Mouse (Mus musculus): Measurements from ENCODE around the gene Ncmap. TPM values are rescaled to one million over a fixed set of nuclear protein-coding genes. Genes with fewer than 3 reads are reported as not detected.
A peak's percentile ranks its signal among the peaks of the same experiment; 100 is the strongest.

The Ncmap gene
- polyA plus RNA-seq (2014; fragmentation: Nextera tagmentation; extraction: Ambion mirVana) = 10.8 and 11.8 TPM in 2 replicates

DNA sequence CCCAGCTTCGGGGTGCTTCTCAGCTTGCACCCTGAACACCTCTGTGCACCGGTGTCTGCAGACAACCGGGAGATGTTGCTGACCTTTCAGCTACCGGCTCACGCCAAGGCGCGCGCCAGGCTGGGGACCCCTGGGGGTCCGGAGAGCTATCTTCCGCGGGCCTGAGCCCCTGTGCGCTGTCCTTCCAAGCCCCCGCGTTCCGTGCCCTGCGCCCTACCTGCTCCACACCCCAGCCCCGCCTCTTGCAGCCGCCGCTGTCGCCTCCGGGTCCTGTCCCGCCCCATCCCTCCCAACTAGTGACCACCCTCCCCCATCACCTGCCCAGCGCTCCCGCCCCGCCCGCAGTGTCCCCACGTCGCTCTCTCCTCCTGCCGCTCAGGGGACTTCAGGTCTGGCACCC lies at the start of gene Ncmap:
TSS of gene Ncmap (minus strand) at position 237 of the 400 bp plus-strand sequence.
- Histone ChIP-seq H3K4me3 (ENCODE audit: low read depth, low read length) (peak within 1 kb of the TSS; percentile 37), H3K9me3 (ENCODE audit: control insufficient read depth, low read length) (no peaks in the 10 kb centered on the region), H3K36me3 (ENCODE audit: control insufficient read depth, insufficient read depth, low read length) (no peaks in the 10 kb centered on the region), H3K4me1 (replicated peaks; ENCODE audit: control insufficient read depth, insufficient read depth, low read length) (peaks cover 3% of the 10 kb centered on the region; the same call in 1 of the 2 replicates), H3K27me3 (replicated peaks; ENCODE audit: control insufficient read depth, insufficient read depth, low read length) (peaks cover 24% of the 10 kb centered on the region), H3K9ac (ENCODE audit: low read length) (peak within 1 kb of the TSS; percentile 37), H3K4me2 (ENCODE audit: low read length) (peak within 1 kb of the TSS; percentile 62), H3K27ac (ENCODE audit: low read depth) (0 out of 2 replicates have a peak within 1 kb of the TSS, but pooled peaks have one; percentile 18)
- WGBS = under 1% methylated on average over 29 of the region's 29 CpGs
- ATAC-seq (replicated peaks; ENCODE audit: low FRiP score, low TSS enrichment, low read depth) (peak; percentile 65), DNase-seq (ENCODE audit: low spot score) (peak; percentile 63)

GRCm38 (mm10) chr4:135442473-135442872 lies 44.4 kb upstream of the Ncmap start:
- Histone ChIP-seq H3K9ac (ENCODE audit: low read length) (no peak overlapping the region), H3K36me3 (ENCODE audit: control insufficient read depth, insufficient read depth, low read length) (no peaks in the 10 kb centered on the region), H3K27me3 (replicated peaks; ENCODE audit: control insufficient read depth, insufficient read depth, low read length) (no peaks in the 10 kb centered on the region), H3K9me3 (ENCODE audit: control insufficient read depth, low read length) (no peaks in the 10 kb centered on the region), H3K4me2 (ENCODE audit: low read length) (no peak overlapping the region), H3K4me3 (ENCODE audit: low read depth, low read length) (no peak overlapping the region), H3K4me1 (replicated peaks; ENCODE audit: control insufficient read depth, insufficient read depth, low read length) (peaks cover 9% of the 10 kb centered on the region; the same call in 1 of the 2 replicates), H3K27ac (ENCODE audit: low read depth) (no peak overlapping the region)
- WGBS = 69% methylated on average over 5 of the region's 5 CpGs
- no peak for ATAC-seq (replicated peaks; ENCODE audit: low FRiP score, low TSS enrichment, low read depth)
- DNase-seq (ENCODE audit: low spot score) = no peak

DNA sequence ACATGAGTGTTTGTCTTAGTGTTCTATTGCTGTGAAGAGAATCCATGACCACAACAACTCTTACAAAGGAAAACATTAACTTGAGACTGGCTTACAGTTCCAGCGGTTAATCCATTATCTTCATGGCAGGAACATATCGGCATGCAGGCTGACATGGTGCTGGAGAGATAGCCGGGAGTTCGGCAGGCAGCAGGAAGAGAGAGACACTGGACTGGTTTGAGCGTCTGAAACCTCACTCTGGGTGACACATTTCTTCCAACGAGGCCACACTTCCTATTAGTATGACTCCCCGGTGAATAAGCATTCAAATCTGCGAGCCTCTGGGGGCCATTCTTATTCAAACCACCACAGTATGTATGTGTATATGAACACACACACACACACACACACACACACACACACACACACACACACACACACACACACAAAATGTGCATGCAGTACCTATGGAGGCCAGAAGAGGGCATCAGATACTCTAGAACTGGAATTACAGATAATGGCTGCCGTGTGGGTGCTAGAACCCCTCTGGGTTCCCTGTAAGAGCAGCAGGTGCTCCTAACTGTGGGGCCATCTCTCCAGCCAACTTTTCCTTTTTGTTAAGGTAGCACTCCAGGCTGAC lies 42.0 kb upstream of the Ncmap start:
- H3K27ac ChIP-seq (ENCODE audit: low read depth) = peak overlapping the region; percentile 49; the same call in 1 of the 2 replicates
- no peak overlapping the region for H3K4me3 ChIP-seq (ENCODE audit: low read depth, low read length)
- no peak overlapping the region for H3K9ac ChIP-seq (ENCODE audit: low read length)
- DNase-seq (ENCODE audit: low spot score) (peak; percentile 62), ATAC-seq (replicated peaks; ENCODE audit: low FRiP score, low TSS enrichment, low read depth) (no peak)
- WGBS = 50% methylated on average over 9 of the region's 9 CpGs
- no peaks in the 10 kb centered on the region for H3K9me3 ChIP-seq (ENCODE audit: control insufficient read depth, low read length)
- H3K4me2 ChIP-seq (ENCODE audit: low read length) = no peak overlapping the region
- no peaks in the 10 kb centered on the region for H3K27me3 ChIP-seq (replicated peaks; ENCODE audit: control insufficient read depth, insufficient read depth, low read length)
- H3K36me3 ChIP-seq (ENCODE audit: control insufficient read depth, insufficient read depth, low read length) = no peaks in the 10 kb centered on the region
- peaks cover 9% of the 10 kb centered on the region; the same call in 1 of the 2 replicates for H3K4me1 ChIP-seq (replicated peaks; ENCODE audit: control insufficient read depth, insufficient read depth, low read length)

DNA sequence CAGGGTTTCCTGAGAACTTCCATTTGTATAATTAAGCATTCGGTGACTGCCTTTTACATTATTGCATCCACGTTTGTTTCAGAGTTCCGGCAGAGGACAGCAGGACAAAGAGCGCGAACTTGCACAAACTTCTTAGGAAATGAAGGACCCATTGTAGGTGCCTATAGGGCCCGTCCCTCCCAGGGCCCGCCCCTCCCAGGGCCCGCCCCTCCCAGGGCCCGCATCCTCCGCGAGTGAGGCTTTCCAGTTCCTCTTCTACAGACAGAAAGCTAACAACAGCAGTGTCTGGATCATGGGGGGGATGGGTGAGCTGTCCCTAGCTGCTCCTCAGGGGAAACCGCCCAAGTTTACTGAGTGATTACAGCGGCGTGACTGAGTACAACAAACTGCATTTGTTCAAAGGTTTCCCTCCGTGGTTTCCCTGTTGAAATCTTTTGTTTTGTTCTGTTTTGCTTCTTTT lies 41.2 kb upstream of the Ncmap start:
- Histone ChIP-seq H3K27ac (ENCODE audit: low read depth) (peak overlapping the region; percentile 49), H3K4me2 (ENCODE audit: low read length) (peak overlapping the region; percentile 35), H3K9me3 (ENCODE audit: control insufficient read depth, low read length) (no peaks in the 10 kb centered on the region), H3K9ac (ENCODE audit: low read length) (peak overlapping the region; percentile 18; the same call in 1 of the 2 replicates), H3K4me1 (replicated peaks; ENCODE audit: control insufficient read depth, insufficient read depth, low read length) (peaks cover 14% of the 10 kb centered on the region; the same call in 1 of the 2 replicates), H3K4me3 (ENCODE audit: low read depth, low read length) (0 out of 2 replicates have a peak overlapping the region, but pooled peaks have one; percentile 3), H3K27me3 (replicated peaks; ENCODE audit: control insufficient read depth, insufficient read depth, low read length) (no peaks in the 10 kb centered on the region), H3K36me3 (ENCODE audit: control insufficient read depth, insufficient read depth, low read length) (no peaks in the 10 kb centered on the region)
- DNase-seq (ENCODE audit: low spot score) (peak; percentile 82), ATAC-seq (replicated peaks; ENCODE audit: low FRiP score, low TSS enrichment, low read depth) (peak; percentile 89)
- WGBS = 2% methylated on average over 15 of the region's 15 CpGs

DNA sequence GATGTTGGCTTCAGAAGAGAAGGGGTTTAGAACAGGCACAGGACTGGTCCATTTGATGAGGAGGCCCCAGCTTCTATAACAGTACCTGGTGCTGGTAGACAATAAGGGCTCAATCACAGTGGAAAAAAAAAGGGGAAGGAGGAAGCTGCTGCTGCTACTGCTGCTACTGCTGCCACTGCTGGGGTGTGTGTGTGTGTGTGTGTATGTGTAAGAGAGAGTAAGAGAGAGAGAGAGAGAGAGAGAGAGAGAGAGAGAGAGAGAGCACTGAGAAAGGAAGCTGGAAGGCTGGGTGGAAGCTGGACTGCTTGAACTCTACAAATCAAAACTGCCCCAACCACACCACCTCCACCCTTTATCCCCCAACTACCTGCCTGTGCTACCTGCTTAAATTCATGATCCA lies 39.9 kb upstream of the Ncmap start:
- Histone ChIP-seq H3K9ac (ENCODE audit: low read length) (no peak overlapping the region), H3K36me3 (ENCODE audit: control insufficient read depth, insufficient read depth, low read length) (no peaks in the 10 kb centered on the region), H3K9me3 (ENCODE audit: control insufficient read depth, low read length) (no peaks in the 10 kb centered on the region), H3K27me3 (replicated peaks; ENCODE audit: control insufficient read depth, insufficient read depth, low read length) (no peaks in the 10 kb centered on the region), H3K4me2 (ENCODE audit: low read length) (no peak overlapping the region), H3K27ac (ENCODE audit: low read depth) (no peak overlapping the region), H3K4me1 (replicated peaks; ENCODE audit: control insufficient read depth, insufficient read depth, low read length) (peaks cover 15% of the 10 kb centered on the region; the same call in 1 of the 2 replicates), H3K4me3 (ENCODE audit: low read depth, low read length) (no peak overlapping the region)
- no peak for ATAC-seq (replicated peaks; ENCODE audit: low FRiP score, low TSS enrichment, low read depth)
- DNase-seq (ENCODE audit: low spot score) = no peak

- H3K9ac ChIP-seq (ENCODE audit: low read length) = no peak overlapping the region
- DNase-seq (ENCODE audit: low spot score) = no peak
- no peak overlapping the region for H3K4me3 ChIP-seq (ENCODE audit: low read depth, low read length)
- H3K4me1 ChIP-seq (replicated peaks; ENCODE audit: control insufficient read depth, insufficient read depth, low read length) = peaks cover 15% of the 10 kb centered on the region
- ATAC-seq (replicated peaks; ENCODE audit: low FRiP score, low TSS enrichment, low read depth) = no peak
- H3K27me3 ChIP-seq (replicated peaks; ENCODE audit: control insufficient read depth, insufficient read depth, low read length) = no peaks in the 10 kb centered on the region
- H3K27ac ChIP-seq (ENCODE audit: low read depth) = no peak overlapping the region
- no peaks in the 10 kb centered on the region for H3K9me3 ChIP-seq (ENCODE audit: control insufficient read depth, low read length)
- no peaks in the 10 kb centered on the region for H3K36me3 ChIP-seq (ENCODE audit: control insufficient read depth, insufficient read depth, low read length)
- no peak overlapping the region for H3K4me2 ChIP-seq (ENCODE audit: low read length)
- WGBS = 58% methylated on average over 13 of the region's 13 CpGs
These were observed 38.3 kb upstream of the Ncmap start for GRCm38 (mm10) chr4:135436291-135436690.

GRCm38 (mm10) chr4:135434395-135434789 lies 36.4 kb upstream of the Ncmap start:
- H3K27ac ChIP-seq (ENCODE audit: low read depth) = peak overlapping the region; percentile 54; the same call in 1 of the 2 replicates

DNA sequence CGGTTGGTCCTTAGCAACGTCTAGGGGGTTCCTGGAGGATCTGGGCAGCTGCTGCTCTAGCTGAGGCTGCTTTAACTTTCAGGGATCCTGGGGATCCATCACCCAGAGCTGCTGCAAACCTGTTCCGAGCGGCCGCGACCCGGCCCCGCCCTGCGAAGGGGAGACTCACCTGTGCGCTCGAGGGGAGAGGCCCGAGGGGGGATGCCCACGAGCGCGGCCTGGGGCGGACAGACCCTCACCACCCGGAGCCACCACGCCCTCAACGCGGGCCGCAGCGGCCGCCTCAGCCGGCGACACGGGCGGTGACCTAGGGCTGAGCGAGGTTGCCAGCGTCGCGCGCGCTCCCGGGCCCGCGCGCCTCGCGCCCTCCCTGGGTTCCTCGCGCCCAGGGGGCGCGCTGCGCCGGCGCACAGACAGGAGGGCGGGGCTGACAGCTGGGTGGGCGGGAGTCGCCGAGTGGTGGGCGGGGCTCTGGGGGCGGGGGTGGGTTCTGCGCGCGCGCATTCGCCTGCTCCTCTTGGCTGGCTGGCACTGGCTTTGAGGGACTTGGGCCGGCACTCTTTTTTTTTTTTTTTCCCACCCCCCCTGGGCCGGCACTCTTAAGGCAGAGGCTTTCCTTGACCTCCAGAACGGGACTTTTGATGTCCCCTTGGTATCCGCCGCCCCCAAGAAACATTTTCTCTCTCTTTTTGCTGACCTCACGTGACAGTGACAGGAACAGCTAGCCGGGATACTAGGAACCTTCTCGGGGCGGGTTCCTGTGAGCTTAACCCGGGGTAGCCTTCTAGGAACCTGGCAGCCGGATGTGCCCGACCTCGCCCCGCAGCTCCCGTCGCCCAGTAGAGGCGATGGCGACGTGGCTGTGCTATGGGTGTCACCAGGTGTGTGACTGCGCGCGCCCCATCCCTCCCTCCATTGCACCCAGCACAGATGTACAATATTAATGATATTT lies 35.7 kb upstream of the Ncmap start, which contains the start of gene Rcan3:
TSS of gene Rcan3 (minus strand) at position 411 of the 952 bp plus-strand sequence.
- no peaks in the 10 kb centered on the region for H3K27me3 ChIP-seq (replicated peaks; ENCODE audit: control insufficient read depth, insufficient read depth, low read length)
- ATAC-seq (replicated peaks; ENCODE audit: low FRiP score, low TSS enrichment, low read depth) = peak; percentile 74
- peak; percentile 91 for DNase-seq (ENCODE audit: low spot score)
- WGBS = under 1% methylated on average over 68 of the region's 79 CpGs
- H3K9ac ChIP-seq (ENCODE audit: low read length) = peak within 1 kb of the TSS; percentile 68
- peak within 1 kb of the TSS; percentile 54 for H3K27ac ChIP-seq (ENCODE audit: low read depth)
- peaks cover 6% of the 10 kb centered on the region for H3K4me1 ChIP-seq (replicated peaks; ENCODE audit: control insufficient read depth, insufficient read depth, low read length)
- peak within 1 kb of the TSS; percentile 96 for H3K4me2 ChIP-seq (ENCODE audit: low read length)
- H3K4me3 ChIP-seq (ENCODE audit: low read depth, low read length) = peak within 1 kb of the TSS; percentile 61
- no peaks in the 10 kb centered on the region for H3K9me3 ChIP-seq (ENCODE audit: control insufficient read depth, low read length)
- no peaks in the 10 kb centered on the region for H3K36me3 ChIP-seq (ENCODE audit: control insufficient read depth, insufficient read depth, low read length)

More at GRCm38 (mm10) chr4:135434395-135434789, 36.4 kb upstream of the Ncmap start:
- peaks cover 9% of the 10 kb centered on the region for H3K4me1 ChIP-seq (replicated peaks; ENCODE audit: control insufficient read depth, insufficient read depth, low read length)
- no peaks in the 10 kb centered on the region for H3K27me3 ChIP-seq (replicated peaks; ENCODE audit: control insufficient read depth, insufficient read depth, low read length)
- 20% methylated on average over 11 of the region's 11 CpGs for WGBS
- no peaks in the 10 kb centered on the region for H3K9me3 ChIP-seq (ENCODE audit: control insufficient read depth, low read length)
- ATAC-seq (replicated peaks; ENCODE audit: low FRiP score, low TSS enrichment, low read depth) (peak; percentile 2; the same call in 1 of the 2 replicates), DNase-seq (ENCODE audit: low spot score) (no peak)
- H3K9ac ChIP-seq (ENCODE audit: low read length) = peak overlapping the region; percentile 55
- no peaks in the 10 kb centered on the region for H3K36me3 ChIP-seq (ENCODE audit: control insufficient read depth, insufficient read depth, low read length)
- peak overlapping the region; percentile 61 for H3K4me3 ChIP-seq (ENCODE audit: low read depth, low read length)
- peak overlapping the region; percentile 96 for H3K4me2 ChIP-seq (ENCODE audit: low read length)
